Mouse (Mus musculus): ENCODE results near the gene Wipi2.

DNA sequence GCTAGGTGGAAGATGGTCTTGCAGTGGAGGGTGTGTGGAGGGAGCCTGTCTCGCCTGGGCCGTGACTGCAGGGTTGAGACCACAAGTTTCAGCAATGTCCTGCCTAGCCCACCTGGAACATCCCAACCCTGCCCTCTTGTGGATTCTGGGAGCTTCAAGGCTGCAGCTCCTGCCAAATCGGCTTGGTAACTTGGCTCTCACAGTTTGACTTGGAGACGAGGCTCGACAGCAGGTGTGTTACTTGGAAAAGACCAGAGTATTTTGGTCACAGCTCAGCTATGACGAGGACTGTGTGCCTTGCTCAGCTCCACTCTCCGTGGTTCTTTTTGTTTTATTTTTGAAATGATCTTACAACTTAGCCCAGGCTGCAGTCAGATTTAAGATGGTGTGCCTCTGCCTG, 42.2 kb downstream of the Wipi2 start:
- TF ChIP-seq POLR2A (IDR thresholded peaks at IDR 0.05; ENCODE audit: low read depth, low read length) (no peak), CTCF (IDR thresholded peaks at IDR 0.05; ENCODE audit: extremely low read depth, insufficient read depth, insufficient read length, insufficient replicate concordance) (no peak)
